9 mouse cellular contexts compared by ENCODE assay signal in the genomic region with DNA sequence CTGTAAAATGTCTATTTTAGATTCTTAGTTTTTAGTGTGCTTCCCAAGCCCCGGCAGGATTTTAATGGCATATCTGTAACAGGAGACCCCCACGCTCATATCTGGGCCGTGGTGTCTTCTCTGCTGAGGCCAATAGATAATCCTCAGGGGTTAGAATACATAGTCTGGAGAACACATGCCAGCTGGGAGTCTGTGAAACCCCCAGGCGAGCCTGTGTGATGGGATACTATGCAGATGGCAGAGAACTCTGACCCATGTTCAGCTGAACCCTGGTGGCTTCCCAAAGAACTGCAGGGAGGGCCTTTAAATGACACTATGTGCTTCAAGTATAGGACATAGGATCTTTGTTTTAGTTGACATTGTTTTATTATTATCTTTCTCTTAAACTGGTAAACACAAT.
A peak's percentile ranks its signal among the peaks of the same experiment; 100 is the strongest.
DNase-seq lines count a peak whose midpoint lies in the region; ATAC-seq and TF ChIP-seq lines count a peak whose summit lies in the region.
"Had no signal": no experiment of that assay in that cellular context is flagged by ENCODE, and none has a peak within 500 bp of the region (broad histone marks: within the 10 kb centered on the region; RNA-seq: fewer than 3 reads in every experiment).

No protein-coding gene starts in this region.

- intact Hi-C loops in left cerebral cortex, postnatal 4 days (cut with DNase I), result no loop called here

- H3K36me3 ChIP-seq in forebrain, embryonic 16.5 days (ENCODE audit: control insufficient read depth, insufficient read depth), result no peaks in the 10 kb centered on the region
- no peaks in the 10 kb centered on the region for H3K36me3 ChIP-seq in hindbrain, embryonic 11.5 days (ENCODE audit: control insufficient read depth, insufficient read depth, low read length)
- no peaks in the 10 kb centered on the region for H3K36me3 ChIP-seq in liver, embryonic 14.5 days (replicated peaks; ENCODE audit: control insufficient read depth, insufficient read depth, low read depth)
- H3K36me3 ChIP-seq in neural tube, embryonic 14.5 days (ENCODE audit: control insufficient read depth, insufficient read depth, low read length), result no peaks in the 10 kb centered on the region
- H3K36me3 ChIP-seq: liver, embryonic 15.5 days had no signal

- H3K4me1 ChIP-seq in forebrain, embryonic 16.5 days (replicated peaks; ENCODE audit: control insufficient read depth, insufficient read depth, low read length), result peaks cover 15% of the 10 kb centered on the region
- 0 out of 2 replicates have a peak, but pooled peaks cover 2% of the 10 kb centered on the region for H3K4me1 ChIP-seq in hindbrain, embryonic 11.5 days (replicated peaks; ENCODE audit: control insufficient read depth, insufficient read depth, low read length)
- no peaks in the 10 kb centered on the region for H3K4me1 ChIP-seq in liver, embryonic 14.5 days (replicated peaks; ENCODE audit: control insufficient read depth in 2 of 2, insufficient read depth in 2 of 2, low read length in 1 of 2)
- peaks cover 16% of the 10 kb centered on the region for H3K4me1 ChIP-seq in neural tube, embryonic 14.5 days (ENCODE audit: control insufficient read depth, insufficient read depth, low read length)
- H3K4me1 ChIP-seq: liver, embryonic 15.5 days had no signal

- no peak overlapping the region for H3K4me3 ChIP-seq in forebrain, embryonic 16.5 days (replicated peaks; ENCODE audit: low read length)
- H3K4me3 ChIP-seq in hindbrain, embryonic 11.5 days (ENCODE audit: low read depth, low read length), result no peak overlapping the region
- no peak overlapping the region for H3K4me3 ChIP-seq in liver, embryonic 14.5 days (ENCODE audit: insufficient read depth in 1 of 2, low read depth in 2 of 2, low read length in 2 of 2)
- no peak overlapping the region for H3K4me3 ChIP-seq in neural tube, embryonic 14.5 days (ENCODE audit: low read depth, low read length)
- H3K4me3 ChIP-seq: liver, embryonic 15.5 days had no signal

- TF ChIP-seq EP300 in liver, embryonic 14.5 days (IDR thresholded peaks at IDR 0.05; ENCODE audit: low read depth), result no peak

- peak; percentile 62 for DNase-seq in left cerebral cortex, postnatal 4 days
- no peak for DNase-seq in left cerebral cortex, adult 8-10 months (ENCODE audit: low spot score in 2 of 2)
- DNase-seq in adipocyte (ENCODE audit: low spot score), result peak; percentile 74
- peak; percentile 68 for DNase-seq in hindbrain, embryonic 11.5 days (ENCODE audit: low spot score)
- no peak for DNase-seq in liver, embryonic 14.5 days (ENCODE audit: low read depth in 3 of 3, low spot score in 3 of 3)
- no peak for DNase-seq in layer of hippocampus, adult 11-12 months (ENCODE audit: low spot score)

- no peaks in the 10 kb centered on the region for H3K27me3 ChIP-seq in forebrain, embryonic 16.5 days (replicated peaks; ENCODE audit: control insufficient read depth, insufficient read depth, low read length)
- H3K27me3 ChIP-seq in hindbrain, embryonic 11.5 days (ENCODE audit: control insufficient read depth, insufficient read depth, low read length), result no peaks in the 10 kb centered on the region
- no peaks in the 10 kb centered on the region for H3K27me3 ChIP-seq in liver, embryonic 14.5 days (ENCODE audit: control insufficient read depth, insufficient read depth, low read length)
- no peaks in the 10 kb centered on the region for H3K27me3 ChIP-seq in neural tube, embryonic 14.5 days (ENCODE audit: control insufficient read depth, insufficient read depth, low read length)
- H3K27me3 ChIP-seq: liver, embryonic 15.5 days had no signal

- no peaks in the 10 kb centered on the region for H3K9me3 ChIP-seq in forebrain, embryonic 16.5 days (ENCODE audit: control insufficient read depth, low read length)
- no peaks in the 10 kb centered on the region for H3K9me3 ChIP-seq in hindbrain, embryonic 11.5 days (ENCODE audit: control insufficient read depth, low read length)
- H3K9me3 ChIP-seq in liver, embryonic 14.5 days (ENCODE audit: control insufficient read depth, low read length), result no peaks in the 10 kb centered on the region
- no peaks in the 10 kb centered on the region for H3K9me3 ChIP-seq in neural tube, embryonic 14.5 days (ENCODE audit: control insufficient read depth, low read length)
- H3K9me3 ChIP-seq: liver, embryonic 15.5 days had no signal

- peak; percentile 35; the same call in 1 of the 2 replicates for TF ChIP-seq CTCF in liver, embryonic 14.5 days (IDR thresholded peaks at IDR 0.05; ENCODE audit: low read depth)

- WGBS in forebrain, embryonic 16.5 days, result 30% methylated on average over 4 of the region's 4 CpGs
- 35% methylated on average over 4 of the region's 4 CpGs for WGBS in hindbrain, embryonic 11.5 days
- 33% methylated on average over 4 of the region's 4 CpGs for WGBS in liver, embryonic 14.5 days (ENCODE audit: insufficient replicate concordance)
- 8% methylated on average over 4 of the region's 4 CpGs for WGBS in neural tube, embryonic 14.5 days

- no peak overlapping the region for H3K4me2 ChIP-seq in forebrain, embryonic 16.5 days (ENCODE audit: low read length)
- H3K4me2 ChIP-seq in hindbrain, embryonic 11.5 days (replicated peaks; ENCODE audit: low read depth, low read length), result no peak overlapping the region
- H3K4me2 ChIP-seq in liver, embryonic 14.5 days (ENCODE audit: low read depth), result no peak overlapping the region
- 0 out of 2 replicates have a peak overlapping the region, but pooled peaks have one; percentile 12 for H3K4me2 ChIP-seq in neural tube, embryonic 14.5 days (ENCODE audit: low read depth, low read length)
- H3K4me2 ChIP-seq: liver, embryonic 15.5 days had no signal

- ATAC-seq in forebrain, embryonic 16.5 days, result peak; percentile 70; the same call in 1 of the 2 replicates
- peak; percentile 68; the same call in 1 of the 2 replicates for ATAC-seq in hindbrain, embryonic 11.5 days (ENCODE audit: low FRiP score)
- no peak for ATAC-seq in liver, embryonic 14.5 days (ENCODE audit: insufficient read depth)
- peak; percentile 67; the same call in 1 of the 2 replicates for ATAC-seq in neural tube, embryonic 14.5 days (ENCODE audit: low read depth)

- H3K27ac ChIP-seq in forebrain, embryonic 16.5 days (ENCODE audit: low read length), result no peak overlapping the region; the same call in 1 of the 2 replicates
- H3K27ac ChIP-seq in hindbrain, embryonic 11.5 days (ENCODE audit: low read depth, low read length), result no peak overlapping the region
- H3K27ac ChIP-seq in liver, embryonic 14.5 days, result no peak overlapping the region
- peak overlapping the region; percentile 69; the same call in 1 of the 2 replicates for H3K27ac ChIP-seq in neural tube, embryonic 14.5 days (ENCODE audit: low read depth, low read length)
- H3K27ac ChIP-seq: liver, embryonic 15.5 days had no signal

- H3K9ac ChIP-seq in forebrain, embryonic 16.5 days (replicated peaks; ENCODE audit: low read depth, low read length), result no peak overlapping the region
- H3K9ac ChIP-seq in hindbrain, embryonic 11.5 days (ENCODE audit: low read depth, low read length), result no peak overlapping the region
- H3K9ac ChIP-seq in liver, embryonic 14.5 days (replicated peaks), result no peak overlapping the region
- H3K9ac ChIP-seq in neural tube, embryonic 14.5 days (replicated peaks; ENCODE audit: low read depth, low read length), result no peak overlapping the region
- H3K9ac ChIP-seq: liver, embryonic 15.5 days had no signal

Comparison
In these comparisons a context has a peak if more than half of its experiments do, and no peak if none do; other contexts are left out.
1. DNase-seq: peak in left cerebral cortex, postnatal 4 days (single experiment), adipocyte (single experiment) and hindbrain, embryonic 11.5 days (single experiment); none in left cerebral cortex, adult 8-10 months (0 of 2), liver, embryonic 14.5 days (0 of 3) and layer of hippocampus, adult 11-12 months (single experiment).